8 mouse cellular contexts compared by ENCODE assay signal in the genomic region with DNA sequence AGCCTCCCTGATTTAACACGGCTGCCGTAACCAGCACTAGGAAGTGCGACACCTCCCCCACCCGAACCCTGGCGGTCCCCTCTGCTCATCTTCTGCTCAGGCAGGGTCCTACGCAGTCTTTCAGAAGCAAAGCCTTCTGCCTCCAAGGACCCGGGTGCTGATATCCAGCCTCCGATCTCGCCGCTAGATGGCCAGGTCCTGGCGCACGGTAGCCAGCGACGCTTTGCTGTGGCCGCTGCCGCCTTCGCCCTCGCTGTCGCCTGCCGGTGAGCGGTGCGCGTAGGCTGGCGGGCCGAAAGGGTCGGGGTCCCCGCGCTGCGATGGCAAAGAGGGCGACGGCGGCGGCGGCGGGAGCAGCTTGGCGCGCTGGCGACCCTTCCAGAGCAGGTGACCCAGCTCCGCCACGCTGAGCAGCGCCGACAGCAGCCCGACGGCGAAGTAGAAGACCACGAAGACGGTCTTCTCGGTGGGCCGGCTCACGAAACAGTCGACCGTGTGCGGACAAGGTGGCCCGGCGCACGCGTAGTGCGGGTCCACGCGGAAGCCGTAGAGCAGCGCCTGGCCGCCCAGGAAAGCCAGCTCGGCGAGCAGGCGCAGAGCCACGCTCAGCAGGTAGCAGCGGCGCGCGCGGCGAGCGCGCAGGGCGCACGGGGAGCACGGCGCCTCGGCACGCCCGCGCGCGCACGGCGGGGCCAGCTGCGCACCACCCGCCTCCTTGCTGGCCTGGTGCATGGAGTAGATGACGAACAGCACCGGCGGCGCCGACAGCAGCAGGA. TPM values are rescaled to one million over a fixed set of nuclear protein-coding genes. Genes with fewer than 3 reads are reported as not detected.
DNase-seq lines count a peak whose midpoint lies in the region; ATAC-seq and TF ChIP-seq lines count a peak whose summit lies in the region.

No protein-coding gene starts in this region.

- peak overlapping the region; percentile 32 to 73 (median 54) for H3K4me3 ChIP-seq in CH12.LX (replicated peaks in 1 of 3; ENCODE audit: low read depth in 2 of 3, low read length in 2 of 3, poor library complexity in 1 of 3)
- H3K4me3 ChIP-seq in liver, embryonic 15.5 days (replicated peaks), result peak overlapping the region; percentile 48
- H3K4me3 ChIP-seq in neural tube, embryonic 13.5 days, result peak overlapping the region; percentile 65

- TF ChIP-seq CTCF in CH12.LX (conservative IDR thresholded peaks at IDR 0.05 in 1 of 2, IDR thresholded peaks at IDR 0.05 in 1 of 2; ENCODE audit: low read depth in 2 of 2, low read length in 2 of 2), result peak in 1 of 2 experiments; percentile 73; a peak in 2 of 4 replicates

- TF ChIP-seq POLR2A in CH12.LX (IDR thresholded peaks at IDR 0.05; ENCODE audit: low read depth, low read length), result peak; percentile 50; the same call in 1 of the 2 replicates

- H3K9ac ChIP-seq in CH12.LX (ENCODE audit: insufficient read depth, low read depth), result peak overlapping the region; percentile 27
- no peak overlapping the region for H3K9ac ChIP-seq in liver, embryonic 15.5 days
- H3K9ac ChIP-seq in neural tube, embryonic 13.5 days, result peak overlapping the region; percentile 88

- peak; percentile 27 for TF ChIP-seq RAD21 in CH12.LX (IDR thresholded peaks at IDR 0.05; ENCODE audit: low read depth, low read length)

- peaks cover 4 to 11% of the 10 kb centered on the region in 2 experiments for H3K4me1 ChIP-seq in CH12.LX (ENCODE audit: control insufficient read depth in 1 of 2, insufficient read depth in 2 of 2)
- H3K4me1 ChIP-seq in liver, embryonic 15.5 days (replicated peaks), result peaks cover 22% of the 10 kb centered on the region
- H3K4me1 ChIP-seq in neural tube, embryonic 13.5 days (replicated peaks), result peaks cover 34% of the 10 kb centered on the region

- in situ Hi-C loops in CH12.LX (cut with MboI; ENCODE audit: low pct_ligation_motif_present, low pct_unique_long_range_greater_than_20kb, low sequenced_read_pairs), result no loop called here

- peak; percentile 66 to 68 for DNase-seq in B cell, adult 2 months
- peak; percentile 36 for DNase-seq in CH12.LX (ENCODE audit: extremely low read depth)
- DNase-seq in cerebellum, adult 9-10 months, result peak; percentile 72
- DNase-seq in kidney, adult 9 months, result peak; percentile 54
- no peak for DNase-seq in urinary bladder, postnatal 4 days (ENCODE audit: low spot score in 2 of 2)

- H3K27me3 ChIP-seq in CH12.LX (replicated peaks), result peaks cover 39% of the 10 kb centered on the region
- peaks cover 73% of the 10 kb centered on the region for H3K27me3 ChIP-seq in liver, embryonic 15.5 days
- H3K27me3 ChIP-seq in neural tube, embryonic 13.5 days, result peaks cover 4% of the 10 kb centered on the region; the same call in 1 of the 2 replicates

- peak overlapping the region; percentile 55 for H3K4me2 ChIP-seq in CH12.LX (ENCODE audit: insufficient read depth, low read depth, poor library complexity, severe bottlenecking)
- peak overlapping the region; percentile 70 for H3K4me2 ChIP-seq in liver, embryonic 15.5 days
- peak overlapping the region; percentile 81 for H3K4me2 ChIP-seq in neural tube, embryonic 13.5 days

- peak; percentile 65 for ATAC-seq in granulocyte monocyte progenitor cell, adult 5-6 weeks (replicated peaks; ENCODE audit: poor library complexity, severe bottlenecking)
- ATAC-seq in liver, embryonic 15.5 days (ENCODE audit: insufficient read depth), result no peak; the same call in 1 of the 2 replicates
- ATAC-seq in neural tube, embryonic 13.5 days (ENCODE audit: low read depth), result peak; percentile 82

- WGBS in liver, embryonic 15.5 days (ENCODE audit: insufficient replicate concordance), result under 1% methylated on average over 94 of the region's 94 CpGs
- WGBS in neural tube, embryonic 13.5 days, result under 1% methylated on average over 94 of the region's 94 CpGs

- dilution Hi-C loops in CH12.LX (cut with MboI; ENCODE audit: extremely low pct_ligation_motif_present, extremely low pct_unique_long_range_greater_than_20kb, low sequenced_read_pairs), result no loop called here

- no peak for TF ChIP-seq EP300 in CH12.LX (IDR thresholded peaks at IDR 0.05; ENCODE audit: low read length)

- no peaks in the 10 kb centered on the region for H3K79me2 ChIP-seq in CH12.LX (replicated peaks; ENCODE audit: control insufficient read depth, extremely low read depth, insufficient read depth, poor library complexity, severe bottlenecking)

- H3K9me3 ChIP-seq in CH12.LX (replicated peaks; ENCODE audit: low read length), result peaks cover 5% of the 10 kb centered on the region
- H3K9me3 ChIP-seq in liver, embryonic 15.5 days (replicated peaks), result no peaks in the 10 kb centered on the region
- no peaks in the 10 kb centered on the region for H3K9me3 ChIP-seq in neural tube, embryonic 13.5 days

- no peak overlapping the region for H3K27ac ChIP-seq in CH12.LX (ENCODE audit: insufficient read depth, low read depth)
- H3K27ac ChIP-seq in liver, embryonic 15.5 days (replicated peaks), result no peak overlapping the region
- peak overlapping the region; percentile 96 for H3K27ac ChIP-seq in neural tube, embryonic 13.5 days (replicated peaks)

- peaks cover 0 to 8% of the 10 kb centered on the region in 2 experiments for H3K36me3 ChIP-seq in CH12.LX (replicated peaks in 1 of 2; ENCODE audit: control insufficient read depth in 1 of 2, insufficient read depth in 1 of 2, low read length in 1 of 2)
- no peaks in the 10 kb centered on the region for H3K36me3 ChIP-seq in liver, embryonic 15.5 days (replicated peaks)
- H3K36me3 ChIP-seq in neural tube, embryonic 13.5 days, result no peaks in the 10 kb centered on the region

TF ChIP-seq in CH12.LX, 34 proteins besides CTCF, POLR2A, EP300 and RAD21 (continues in another document):
- peak; percentile 93; the same call in 1 of the 2 replicates for TF ChIP-seq UBTF (IDR thresholded peaks at IDR 0.05; ENCODE audit: low read depth, low read length)
- no peak for TF ChIP-seq CHD1 (IDR thresholded peaks at IDR 0.05; ENCODE audit: low read depth, low read length)
- TF ChIP-seq NELFE (IDR thresholded peaks at IDR 0.05; ENCODE audit: low read depth, low read length), result peak; percentile 44; the same call in 1 of the 2 replicates
- peak; percentile 86 for TF ChIP-seq NRF1 (IDR thresholded peaks at IDR 0.05; ENCODE audit: low read depth, low read length)
- TF ChIP-seq KAT2A (IDR thresholded peaks at IDR 0.05; ENCODE audit: insufficient replicate concordance, low read length), result no peak
- TF ChIP-seq JUN (IDR thresholded peaks at IDR 0.05; ENCODE audit: insufficient read depth, low read depth, low read length), result no peak
- TF ChIP-seq MYC (IDR thresholded peaks at IDR 0.05; ENCODE audit: low read depth, low read length), result no peak
- no peak; the same call in 1 of the 2 replicates for TF ChIP-seq SIN3A (IDR thresholded peaks at IDR 0.05; ENCODE audit: low read length)
- no peak for TF ChIP-seq E2F4 (IDR thresholded peaks at IDR 0.05; ENCODE audit: insufficient replicate concordance, low read depth, low read length)
- TF ChIP-seq PAX5 (IDR thresholded peaks at IDR 0.05; ENCODE audit: low read length), result no peak
- TF ChIP-seq JUND (conservative IDR thresholded peaks at IDR 0.05; ENCODE audit: low read depth, low read length), result no peak
- no peak for TF ChIP-seq IRF4 (IDR thresholded peaks at IDR 0.05; ENCODE audit: low read depth, low read length)
- TF ChIP-seq CHD2 (IDR thresholded peaks at IDR 0.05; ENCODE audit: low read length), result no peak; the same call in 1 of the 2 replicates
- TF ChIP-seq BHLHE40 (IDR thresholded peaks at IDR 0.05; ENCODE audit: low read depth, low read length), result 0 out of 2 replicates have a peak, but pooled peaks have one; percentile 23
- TF ChIP-seq MAFK (IDR thresholded peaks at IDR 0.05; ENCODE audit: insufficient replicate concordance, low read length), result no peak
- no peak for TF ChIP-seq ZC3H11A (IDR thresholded peaks at IDR 0.05; ENCODE audit: low read depth, low read length)
- TF ChIP-seq MXI1 (IDR thresholded peaks at IDR 0.05; ENCODE audit: low read depth, low read length), result peak; percentile 73

RNA-seq across cellular contexts. Expression of a gene that starts 0.6 kb away (rescaled TPM):
- total RNA-seq in CH12.LX (2012; rRNA removed), result 0.47 and 0.50 TPM in 2 replicates
- total RNA-seq in CH12.LX (2014; rRNA removed), result not detected in 2 replicates
- polyA plus RNA-seq in CH12.LX (2012; ENCODE audit: insufficient read length, low read depth), result not detected in 2 replicates
- total RNA-seq in granulocyte monocyte progenitor cell, adult 5-6 weeks (2014; fragmentation: Nextera tagmentation), result not detected in 2 replicates
- total RNA-seq in granulocyte monocyte progenitor cell, adult 5-6 weeks (2017), result 1.8 TPM in 1 of 2 replicates, not detected in the other
- polyA plus RNA-seq in liver, embryonic 15.5 days (2015; fragmentation: Nextera tagmentation; extraction: Ambion mirVana), result not detected in 2 replicates
- 1.4 and 1.5 TPM in 2 replicates for polyA plus RNA-seq in neural tube, embryonic 13.5 days (2015; fragmentation: Nextera tagmentation; extraction: Ambion mirVana)

RNA-seq across cellular contexts. Expression of a gene that starts 41.8 kb away (rescaled TPM):
- 400 and 420 TPM in 2 replicates for total RNA-seq in CH12.LX (2012; rRNA removed)
- total RNA-seq in CH12.LX (2014; rRNA removed), result 385 and 423 TPM in 2 replicates
- 422 and 444 TPM in 2 replicates for polyA plus RNA-seq in CH12.LX (2012; ENCODE audit: insufficient read length, low read depth)
- 216 and 220 TPM in 2 replicates for total RNA-seq in granulocyte monocyte progenitor cell, adult 5-6 weeks (2014; fragmentation: Nextera tagmentation)
- total RNA-seq in granulocyte monocyte progenitor cell, adult 5-6 weeks (2017), result 674 and 681 TPM in 2 replicates
- 182 and 184 TPM in 2 replicates for polyA plus RNA-seq in liver, embryonic 15.5 days (2015; fragmentation: Nextera tagmentation; extraction: Ambion mirVana)
- polyA plus RNA-seq in neural tube, embryonic 13.5 days (2015; fragmentation: Nextera tagmentation; extraction: Ambion mirVana), result 45.5 and 60.7 TPM in 2 replicates

RNA-seq across cellular contexts. Expression of a gene that starts 54.6 kb away (rescaled TPM):
- total RNA-seq in CH12.LX (2012; rRNA removed) (11.1 and 12.1 TPM in 2 replicates), CH12.LX (2014; rRNA removed) (2.7 and 4.5 TPM in 2 replicates)
- polyA plus RNA-seq in CH12.LX (2012; ENCODE audit: insufficient read length, low read depth), result 12.4 and 13.7 TPM in 2 replicates
- 3.8 and 8.8 TPM in 2 replicates for total RNA-seq in granulocyte monocyte progenitor cell, adult 5-6 weeks (2014; fragmentation: Nextera tagmentation)
- total RNA-seq in granulocyte monocyte progenitor cell, adult 5-6 weeks (2017), result 1.9 and 3.1 TPM in 2 replicates
- 4.4 and 4.5 TPM in 2 replicates for polyA plus RNA-seq in liver, embryonic 15.5 days (2015; fragmentation: Nextera tagmentation; extraction: Ambion mirVana)
- 24.0 and 26.7 TPM in 2 replicates for polyA plus RNA-seq in neural tube, embryonic 13.5 days (2015; fragmentation: Nextera tagmentation; extraction: Ambion mirVana)

RNA-seq across cellular contexts. Expression of a gene that starts 58.9 kb away (rescaled TPM):
- total RNA-seq in CH12.LX (2012; rRNA removed), result 0.04 and 0.21 TPM in 2 replicates
- not detected in 2 replicates for total RNA-seq in CH12.LX (2014; rRNA removed)
- 0.16 and 0.20 TPM in 2 replicates for polyA plus RNA-seq in CH12.LX (2012; ENCODE audit: insufficient read length, low read depth)
- total RNA-seq in granulocyte monocyte progenitor cell, adult 5-6 weeks (2014; fragmentation: Nextera tagmentation), result 236 and 288 TPM in 2 replicates
- total RNA-seq in granulocyte monocyte progenitor cell, adult 5-6 weeks (2017), result 279 and 410 TPM in 2 replicates
- 249 and 305 TPM in 2 replicates for polyA plus RNA-seq in liver, embryonic 15.5 days (2015; fragmentation: Nextera tagmentation; extraction: Ambion mirVana)
- 189 and 233 TPM in 2 replicates for polyA plus RNA-seq in neural tube, embryonic 13.5 days (2015; fragmentation: Nextera tagmentation; extraction: Ambion mirVana)

Comparison
In these comparisons a context has a peak if more than half of its experiments do, and no peak if none do; other contexts are left out.
1. DNase-seq: peak in B cell, adult 2 months (2 of 2), CH12.LX (single experiment), cerebellum, adult 9-10 months (single experiment) and kidney, adult 9 months (single experiment); none in urinary bladder, postnatal 4 days (0 of 2).
2. Peak in every context shown above with its lines, with median percentiles within 50 percentile points of each other: H3K4me2 ChIP-seq and H3K4me3 ChIP-seq.